Mouse (Mus musculus) splenic B cell, adult 2 months (primary cell): ENCODE data around the gene Kdm4c.
"Not testable (repeated sequence)": the region's sequence is repeated elsewhere in the genome, so short reads cannot be mapped to it uniquely, and the experiment has no call there.

Source experiments
- DNase-seq: peaks from one replicate; pipeline ENCODE4 v3.0.0-alpha.2; 2011; ENCODE audit warnings: low read depth, low spot score
- H3K27me3 ChIP-seq: 2 replicates; pipeline ENCODE4 v1.6.1; 2012; ENCODE audit warnings: mild to moderate bottlenecking, low read length, moderate library complexity, mixed read lengths; ENCODE audit not compliant: control insufficient read depth, poor library complexity, insufficient read depth, severe bottlenecking
- H3K36me3 ChIP-seq: 2 replicates; pipeline ENCODE4 v1.6.1; 2012; ENCODE audit warnings: mild to moderate bottlenecking, low read length, moderate library complexity, mixed read lengths; ENCODE audit not compliant: control insufficient read depth, poor library complexity, insufficient read depth, severe bottlenecking

Kdm4c gene

DNA sequence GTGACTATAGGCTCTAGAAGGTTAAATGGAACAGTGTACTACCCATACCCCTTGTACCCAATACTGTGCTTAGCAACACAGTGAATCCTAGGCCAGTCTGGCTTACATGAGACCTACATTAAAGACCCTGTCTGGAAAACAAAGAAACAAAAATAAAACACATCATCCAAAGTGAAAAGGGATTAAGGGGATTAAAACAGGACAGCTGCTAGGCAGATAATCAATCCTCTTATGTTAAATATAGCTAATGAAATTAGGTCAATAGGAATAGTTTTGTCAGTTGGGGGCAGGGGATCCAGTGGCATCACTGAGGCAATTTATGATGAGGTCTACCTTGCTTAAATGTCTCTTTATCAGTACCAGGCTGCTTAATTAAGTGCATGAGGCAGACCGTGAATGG is at the start of gene Kdm4c:
Kdm4c (plus strand) TSS at position 322 of the 400 bp plus-strand sequence.
- no peaks in the 10 kb centered on the region for H3K27me3 ChIP-seq
- no peak for DNase-seq
- no peaks in the 10 kb centered on the region for H3K36me3 ChIP-seq

DNA sequence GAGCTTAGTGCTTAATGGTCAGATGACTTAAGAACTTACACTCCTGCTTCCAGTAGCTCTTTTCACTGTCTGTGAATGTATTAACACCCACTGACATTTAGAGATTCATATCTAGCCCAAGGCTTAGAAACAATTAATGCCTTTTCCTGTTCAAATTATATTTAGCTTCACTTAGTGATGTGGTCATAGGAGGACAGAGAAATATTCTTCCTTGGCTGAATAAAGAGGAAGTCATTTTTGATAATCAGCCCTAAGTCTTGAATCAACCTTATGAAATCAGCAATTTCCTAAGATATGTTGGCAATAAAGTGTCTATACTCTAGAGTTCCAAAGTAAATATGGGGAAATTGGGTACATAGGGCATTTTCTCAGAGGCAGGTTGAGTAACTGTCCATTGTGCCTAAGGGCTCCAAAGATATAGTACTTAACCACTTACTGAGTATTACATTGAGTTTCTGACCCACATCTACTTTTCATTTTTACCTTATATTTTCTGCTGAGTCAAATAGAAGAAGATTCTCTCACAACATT is 41.0 kb upstream of the Kdm4c start:
- Histone ChIP-seq H3K36me3 (no peaks in the 10 kb centered on the region), H3K27me3 (no peaks in the 10 kb centered on the region)
- no peak for DNase-seq

DNA sequence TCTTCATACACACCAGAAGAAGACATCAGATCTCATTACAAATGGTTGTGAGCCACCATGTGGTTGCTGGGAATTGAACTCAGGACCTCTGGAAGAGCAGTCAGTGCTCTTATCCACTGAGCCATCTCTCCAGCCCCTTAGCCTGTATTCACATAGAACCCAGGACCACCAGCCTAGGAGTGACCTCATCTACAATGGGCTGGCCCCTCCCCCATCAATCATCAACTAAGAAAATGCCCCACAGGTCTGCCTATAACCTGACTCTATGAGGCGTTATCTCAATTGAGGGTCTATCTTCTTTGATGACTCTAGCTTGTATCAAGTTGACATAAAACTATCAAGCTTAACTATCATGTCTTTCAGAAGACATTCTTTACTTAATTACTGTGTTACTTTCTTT is 20.5 kb upstream of the Kdm4c start:
- not testable (repeated sequence) for H3K27me3 ChIP-seq, H3K36me3 ChIP-seq, DNase-seq

DNA sequence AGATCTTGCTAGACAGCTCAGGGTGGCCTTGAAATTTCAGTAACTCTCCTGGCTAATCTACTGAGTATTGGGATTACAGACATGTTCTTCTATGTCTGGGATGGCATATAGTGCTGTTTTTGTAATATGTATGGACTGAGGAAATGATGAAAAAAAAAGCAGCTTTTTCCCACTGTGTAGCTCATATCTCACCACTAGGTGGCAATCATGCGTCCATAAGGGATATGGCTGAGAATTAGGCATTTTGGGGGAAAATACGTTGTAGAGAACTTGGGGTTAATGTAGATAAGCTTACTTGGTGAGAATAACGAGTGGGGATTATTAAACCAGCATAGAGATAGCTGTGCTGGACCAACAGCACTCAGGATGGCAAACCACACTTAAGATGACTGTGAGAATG is 19.9 kb upstream of the Kdm4c start:
- Histone ChIP-seq H3K27me3 (no peaks in the 10 kb centered on the region), H3K36me3 (no peaks in the 10 kb centered on the region)
- DNase-seq = peak; percentile 33

DNA sequence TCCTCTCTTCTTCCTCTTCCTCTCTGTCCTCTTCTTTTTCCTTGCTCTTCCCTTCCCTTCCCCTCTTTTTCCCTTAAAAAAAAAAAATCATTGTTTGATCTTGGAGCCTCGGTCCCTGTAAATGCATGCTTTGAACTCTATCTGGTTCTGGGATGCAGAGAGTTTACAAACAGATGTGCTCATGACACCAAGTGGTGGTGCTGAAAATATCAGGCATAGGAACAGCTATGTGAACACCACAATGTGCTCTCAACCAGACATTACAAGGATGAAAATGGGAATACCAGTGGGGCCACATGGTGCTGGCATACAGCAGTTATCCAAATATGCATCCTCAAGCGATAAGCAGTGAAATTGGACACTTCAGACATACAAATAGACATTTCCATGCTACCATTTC is 18.1 kb upstream of the Kdm4c start:
- Histone ChIP-seq H3K36me3 (no peaks in the 10 kb centered on the region), H3K27me3 (no peaks in the 10 kb centered on the region)
- DNase-seq = no peak

DNA sequence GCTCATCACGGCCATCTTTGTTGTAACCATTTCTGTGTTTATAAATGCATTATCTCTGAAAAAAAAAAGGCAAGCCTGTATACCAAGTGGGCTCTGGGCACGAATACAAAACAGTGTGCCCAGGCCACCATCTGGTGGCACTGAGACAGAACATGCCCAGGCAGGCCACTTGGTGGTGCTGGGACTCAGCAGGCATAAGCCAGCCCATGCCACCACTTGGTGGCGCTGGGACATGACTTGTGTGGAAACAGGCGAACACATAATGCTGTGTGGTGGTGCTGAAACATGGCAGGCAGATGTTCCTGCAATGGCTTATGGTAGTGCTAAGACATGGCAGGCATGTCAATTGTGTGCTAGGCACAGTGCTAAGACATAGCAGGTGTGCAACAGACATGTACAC is 11.3 kb upstream of the Kdm4c start:
- Histone ChIP-seq H3K36me3 (no peaks in the 10 kb centered on the region), H3K27me3 (no peaks in the 10 kb centered on the region)
- DNase-seq = peak; percentile 42

DNA sequence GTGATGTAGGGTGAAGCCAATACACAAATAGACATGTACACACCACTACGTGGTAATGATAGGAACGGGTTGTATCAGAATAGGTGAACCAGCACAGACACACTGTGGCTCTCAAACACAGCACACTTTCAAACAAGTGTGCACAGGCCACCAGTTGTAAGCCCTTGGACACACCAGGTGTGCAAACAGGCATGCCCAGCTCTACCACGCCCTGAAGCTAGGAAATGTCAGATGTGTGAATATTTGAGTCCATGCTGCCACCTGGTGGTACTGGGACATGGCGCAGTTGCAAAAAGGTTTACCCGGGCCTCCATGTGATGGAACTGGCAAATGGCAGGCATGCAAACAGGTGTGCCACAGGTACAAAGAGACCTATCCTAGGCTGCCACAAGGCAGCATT is 10.9 kb upstream of the Kdm4c start:
- peak; percentile 62 for DNase-seq

DNA sequence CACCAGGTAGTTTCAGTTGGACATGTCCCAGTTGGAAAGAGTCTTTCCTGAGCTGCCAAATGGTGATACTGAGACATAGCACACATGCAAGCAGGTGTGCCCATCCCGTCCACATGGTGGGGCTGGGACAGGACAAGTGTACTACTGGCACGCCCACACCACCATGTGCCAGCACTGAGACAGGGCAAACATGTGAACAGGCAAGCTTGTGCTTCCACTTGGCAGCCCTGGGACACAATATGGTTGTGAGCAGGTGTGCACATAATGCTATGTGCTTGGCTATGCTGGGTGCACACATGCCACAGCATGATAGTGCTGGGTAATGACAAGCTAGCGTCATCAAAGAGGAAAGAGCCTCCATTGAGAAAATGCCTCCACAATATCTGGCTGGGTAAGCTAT is 8.8 kb upstream of the Kdm4c start:
- no peak for DNase-seq
- Histone ChIP-seq H3K36me3 (no peaks in the 10 kb centered on the region), H3K27me3 (no peaks in the 10 kb centered on the region)

More for the DNA sequence above, 10.9 kb upstream of the Kdm4c start:
- H3K36me3 ChIP-seq = no peaks in the 10 kb centered on the region
- no peaks in the 10 kb centered on the region for H3K27me3 ChIP-seq

DNA sequence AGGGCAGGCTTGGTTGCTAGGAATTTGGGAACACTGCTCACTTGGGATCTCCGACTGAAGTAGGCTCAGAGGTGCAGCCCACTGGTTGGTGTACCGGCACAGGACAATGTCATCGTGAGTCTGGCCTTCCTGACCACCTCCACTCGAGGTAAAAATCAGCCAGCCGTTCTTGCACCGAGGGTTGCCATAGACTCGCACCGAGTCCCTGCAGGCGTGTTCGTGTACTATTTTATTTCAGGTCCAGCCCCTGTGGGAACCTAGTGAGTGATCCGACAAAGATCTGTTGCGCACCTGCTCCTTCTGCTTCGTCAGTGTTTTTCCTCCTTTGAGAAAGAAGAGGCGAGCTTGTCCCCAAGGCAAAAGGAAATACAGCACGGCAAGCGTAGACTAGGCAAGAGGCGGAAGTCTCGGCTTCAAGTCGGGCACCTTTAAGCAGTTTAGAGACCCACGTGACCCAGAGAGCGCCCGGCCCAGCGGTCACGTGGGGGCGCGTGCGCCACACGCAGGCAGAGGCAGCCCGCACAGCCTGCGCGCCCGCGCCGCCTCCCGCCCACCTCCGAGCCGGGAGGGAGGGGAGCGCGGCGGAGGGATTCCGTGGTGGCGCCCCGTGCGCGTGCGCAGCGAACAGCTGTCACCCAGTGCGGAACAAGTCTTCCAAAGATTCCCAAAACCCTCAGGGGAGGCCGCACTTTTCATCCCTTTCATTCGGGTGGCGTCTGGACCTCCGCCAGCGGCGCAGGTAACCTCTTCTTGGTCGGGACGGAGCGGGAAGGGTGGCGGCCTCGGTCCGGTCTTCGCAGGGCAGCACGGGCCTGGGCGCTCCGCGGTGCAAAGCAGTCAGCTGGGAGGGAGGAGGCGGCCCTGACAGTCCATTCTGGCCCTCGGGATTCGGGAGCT is 9.3 kb downstream of the Kdm4c start:
- peak; percentile 98 for DNase-seq
- Histone ChIP-seq H3K36me3 (no peaks in the 10 kb centered on the region), H3K27me3 (no peaks in the 10 kb centered on the region)

DNA sequence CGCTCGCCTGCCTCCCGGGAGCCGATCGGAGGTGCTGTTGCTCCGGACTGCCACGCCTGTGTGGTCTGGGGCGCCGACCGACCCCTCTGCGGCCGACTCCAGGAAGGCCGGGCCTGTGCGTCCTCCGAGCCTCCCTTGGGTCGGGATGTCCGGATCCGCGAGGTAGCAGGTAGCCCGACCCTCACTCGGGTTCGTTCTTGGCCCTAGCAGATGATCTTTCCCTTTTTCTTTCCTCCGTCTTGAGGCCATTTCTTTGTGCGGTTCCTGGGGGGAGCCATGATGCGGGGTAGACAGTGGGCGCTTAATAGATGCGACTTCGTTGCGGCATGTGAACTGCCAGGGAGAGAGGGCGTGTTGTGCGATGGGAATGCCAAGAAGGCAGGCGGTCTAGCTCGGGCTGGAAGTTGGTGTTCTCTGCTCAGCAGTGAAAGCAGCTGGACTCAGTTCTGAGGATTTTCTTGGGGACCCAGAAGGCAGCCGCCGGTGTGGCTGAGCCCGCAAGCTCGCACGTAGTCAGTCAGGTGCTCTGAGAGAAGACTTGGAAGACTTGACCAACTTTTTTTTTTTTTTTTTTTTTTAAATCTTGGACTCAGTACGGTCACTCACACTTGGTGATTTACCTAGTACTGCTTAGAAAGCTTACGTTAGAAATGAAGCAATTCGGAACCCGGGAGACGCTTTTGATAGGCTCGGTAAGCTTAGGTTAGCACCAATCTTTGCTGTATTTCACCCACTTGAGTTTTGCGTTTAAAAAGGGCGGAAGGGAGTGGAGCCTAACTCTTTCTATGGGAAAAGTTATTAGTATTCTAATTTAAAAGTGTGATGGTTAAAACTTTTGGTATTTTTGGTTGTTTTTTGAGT is 10.2 kb downstream of the Kdm4c start:
- Histone ChIP-seq H3K27me3 (no peaks in the 10 kb centered on the region), H3K36me3 (no peaks in the 10 kb centered on the region)
- DNase-seq = no peak

DNA sequence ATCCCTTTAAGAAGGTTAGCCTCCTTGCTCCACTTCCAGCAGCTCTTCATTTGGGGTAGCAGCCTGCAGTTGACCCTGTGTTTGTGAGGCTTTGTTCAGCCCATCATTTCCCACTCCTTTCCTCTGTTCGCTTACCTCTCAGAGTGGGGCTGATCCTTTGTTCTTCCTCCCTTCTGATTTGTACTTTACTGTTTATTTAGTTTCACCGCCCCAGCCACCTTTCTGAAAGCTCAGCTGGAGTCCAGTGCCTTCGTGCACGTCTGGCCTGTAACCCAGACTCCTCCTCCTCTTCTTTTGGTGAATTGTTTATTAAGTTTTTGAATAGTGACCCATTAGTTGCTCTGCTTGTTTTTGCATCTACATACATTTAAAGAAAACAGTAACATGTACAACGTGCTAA is 15.6 kb downstream of the Kdm4c start:
- Histone ChIP-seq H3K36me3 (no peaks in the 10 kb centered on the region), H3K27me3 (no peaks in the 10 kb centered on the region)
- DNase-seq = no peak

DNA sequence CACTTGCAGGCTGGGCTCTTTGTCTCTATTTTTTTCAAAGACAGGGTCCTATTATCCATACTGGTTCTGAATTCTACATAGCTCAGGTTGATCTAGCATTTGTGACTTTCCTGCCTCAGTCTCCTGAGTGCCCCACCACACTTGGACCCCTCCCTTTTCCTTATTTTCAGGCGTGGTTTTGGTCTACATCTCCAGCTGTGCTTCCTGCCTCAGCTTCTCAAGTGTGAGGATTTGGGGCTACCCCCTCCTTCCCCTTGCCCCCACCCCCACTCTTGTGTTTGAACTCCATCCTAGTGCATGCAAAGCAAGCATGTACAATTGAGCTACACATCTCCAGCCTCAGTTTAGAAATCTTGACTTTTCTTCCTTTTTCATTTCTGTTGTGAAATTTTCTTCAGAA is 16.2 kb downstream of the Kdm4c start:
- Histone ChIP-seq H3K36me3 (no peaks in the 10 kb centered on the region), H3K27me3 (no peaks in the 10 kb centered on the region)
- DNase-seq = no peak

DNA sequence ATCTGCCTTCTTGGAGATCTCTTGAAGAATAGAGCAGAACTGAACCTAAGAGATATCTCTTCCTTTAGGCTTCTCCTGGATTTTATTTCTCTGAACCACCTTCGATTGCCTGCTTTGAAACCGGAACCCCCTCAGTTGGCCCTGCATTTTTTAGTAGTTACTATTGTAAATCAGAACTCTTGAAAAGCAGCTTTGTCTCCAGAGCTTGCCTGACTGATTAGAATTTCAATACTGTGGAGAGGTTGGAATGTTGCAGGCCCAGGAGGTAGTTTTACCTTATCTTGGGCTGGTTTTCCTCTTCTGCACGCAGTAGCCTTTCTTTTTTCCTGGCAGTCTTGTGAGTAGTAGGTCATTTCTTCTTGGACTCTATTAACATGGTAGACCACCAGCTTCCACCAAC is 17.0 kb downstream of the Kdm4c start:
- Histone ChIP-seq H3K36me3 (no peaks in the 10 kb centered on the region), H3K27me3 (no peaks in the 10 kb centered on the region)
- DNase-seq = no peak

DNA sequence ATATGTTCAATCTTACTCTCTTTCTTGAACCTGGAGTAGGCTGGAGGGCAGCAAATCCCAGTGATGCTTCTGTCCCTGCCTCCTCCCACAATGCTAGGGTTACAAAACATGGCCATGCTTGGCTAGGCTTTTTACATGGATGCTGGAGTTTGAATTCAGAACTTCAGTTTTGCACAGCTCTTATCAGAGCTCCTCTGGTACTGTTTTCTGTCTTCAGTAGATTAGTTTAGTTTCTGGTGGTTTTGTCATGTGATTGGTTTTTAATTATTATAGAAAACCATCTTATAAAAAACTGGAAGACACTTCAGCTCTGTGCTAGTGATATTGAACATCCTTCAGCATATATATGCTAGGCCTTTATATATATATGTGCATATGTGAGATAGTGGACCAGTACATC is 19.6 kb downstream of the Kdm4c start:
- Histone ChIP-seq H3K27me3 (no peaks in the 10 kb centered on the region), H3K36me3 (peaks cover 4% of the 10 kb centered on the region; the same call in 1 of the 2 replicates)
- DNase-seq = no peak

DNA sequence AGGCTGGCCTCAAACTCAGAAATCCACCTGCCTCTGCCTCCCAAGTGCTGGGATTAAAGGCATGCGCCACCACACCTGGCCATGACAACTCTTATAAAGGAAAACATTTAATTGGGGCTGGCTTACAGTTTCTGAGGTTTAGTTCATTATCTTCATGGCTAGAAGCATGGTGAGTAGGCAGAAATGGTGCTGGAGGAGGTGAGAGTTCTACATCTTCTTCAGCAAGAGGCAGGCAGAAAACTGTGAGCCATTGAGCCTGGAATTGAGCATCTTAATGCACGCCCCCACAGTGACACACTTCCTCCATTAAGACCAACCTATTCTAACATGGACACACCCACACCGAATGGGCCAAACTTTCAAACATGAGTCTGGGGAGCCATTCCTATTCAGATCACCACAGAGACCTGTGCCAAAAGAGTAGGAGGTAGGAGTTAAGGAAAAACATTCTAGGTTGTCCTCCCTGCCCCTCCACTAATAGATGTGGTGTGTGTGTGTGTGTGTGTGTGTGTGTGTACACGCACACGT is 22.2 kb downstream of the Kdm4c start:
- peaks cover 4% of the 10 kb centered on the region; the same call in 1 of the 2 replicates for H3K36me3 ChIP-seq
- H3K27me3 ChIP-seq = no peaks in the 10 kb centered on the region
- peak; percentile 5 for DNase-seq
